Mouse (Mus musculus): ENCODE results near the gene C2cd3. TPM values are rescaled to one million over a fixed set of nuclear protein-coding genes. Genes with fewer than 3 reads are reported as not detected.
A peak's percentile ranks its signal among the peaks of the same experiment; 100 is the strongest.

Gene C2cd3
- 10 to 100 TPM; 16.9 to 18.2 TPM for total RNA-seq (2021)
- long read RNA-seq, experiment 1, full-length matches to known transcripts = 1 of 7 reads
- long read RNA-seq, experiment 1, partial matches to known transcripts = 6 of 7 reads
- long read RNA-seq, experiment 1, other reads (novel, unspliced or antisense) = 0 of 7 reads
- long read RNA-seq, experiment 2, full-length matches to known transcripts = 1 of 4 reads
- long read RNA-seq, experiment 2, partial matches to known transcripts = 2 of 4 reads
- long read RNA-seq, experiment 2, other reads (novel, unspliced or antisense) = 1 of 4 reads

DNA sequence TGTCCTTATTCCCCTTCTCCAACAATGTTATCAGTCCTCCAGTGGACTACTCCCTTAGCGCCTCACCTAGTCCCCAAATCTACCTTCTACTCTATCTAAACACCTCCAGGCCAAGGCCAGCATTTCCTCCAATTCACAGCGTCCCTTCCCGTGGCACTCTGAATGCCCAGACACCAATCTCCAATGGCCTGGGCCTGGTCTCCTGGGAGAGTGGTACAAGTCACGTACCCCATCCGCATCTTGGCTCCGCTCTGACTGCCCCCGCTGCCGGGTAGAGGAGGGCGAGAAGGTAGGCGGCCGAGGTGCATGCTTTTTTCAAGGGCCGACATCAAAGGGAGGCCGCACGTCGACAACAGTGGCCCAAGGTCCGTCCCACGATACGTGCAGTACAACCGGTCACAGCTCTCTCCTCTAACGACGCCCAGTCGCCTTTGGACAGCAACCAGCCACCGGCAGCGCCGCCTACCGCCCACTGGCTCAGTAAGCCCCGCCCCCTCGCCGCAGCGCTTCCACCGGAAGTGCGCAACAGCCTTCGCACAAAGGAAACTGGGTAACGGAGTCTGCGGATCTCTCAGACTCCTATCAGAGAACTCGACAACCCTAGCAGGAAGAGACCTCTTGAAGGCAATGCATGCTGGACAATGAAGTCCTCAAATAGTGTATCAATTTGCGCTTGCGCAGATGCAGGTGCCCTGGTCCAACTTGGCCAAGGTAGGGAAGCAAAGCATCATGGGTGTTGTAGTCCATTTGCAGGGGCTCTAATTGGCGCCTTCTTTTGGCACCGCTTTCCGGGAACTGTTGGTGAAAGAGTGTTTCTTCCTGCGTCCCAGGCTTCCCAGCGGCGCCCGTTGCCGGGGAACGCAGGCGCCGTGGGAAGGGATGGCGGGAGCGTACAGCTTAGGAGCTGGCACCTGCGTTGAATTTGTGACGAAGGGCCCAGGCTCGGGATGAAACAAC is at the start of gene C2cd3, which contains the start of gene Ppme1:
Gene C2cd3, plus strand, starts transcription at position 739 of the 957 bp plus-strand sequence.
Gene Ppme1, minus strand, starts transcription at position 813 of the 957 bp plus-strand sequence.
- intact Hi-C loops (cut with DNase I) = no loop called here
- DNase-seq (ENCODE audit: low spot score in 2 of 2) = peak; percentile 99 to 100

DNA sequence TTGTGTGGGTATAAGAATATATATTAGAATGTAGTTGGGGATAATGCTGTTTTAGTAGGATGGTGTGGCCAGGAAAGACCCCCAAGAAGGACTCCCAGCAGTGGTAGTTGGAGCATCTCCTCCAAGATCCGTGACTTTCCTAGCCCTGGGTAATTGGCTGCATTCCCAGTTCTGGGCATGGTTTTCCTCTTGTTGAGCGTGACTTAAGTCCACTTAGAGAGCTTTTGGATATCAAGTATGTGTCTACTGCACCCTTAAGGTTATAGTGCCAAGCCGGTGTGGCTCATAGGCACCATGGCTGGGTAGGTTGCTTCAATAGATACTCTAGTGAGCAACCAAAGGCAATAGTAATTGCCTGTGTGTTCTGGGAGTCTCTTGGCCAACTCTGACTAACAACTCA is 48.3 kb upstream of the C2cd3 start:
- intact Hi-C loops (cut with DNase I) = no loop called here
- no peak for DNase-seq (ENCODE audit: low spot score in 2 of 2)

DNA sequence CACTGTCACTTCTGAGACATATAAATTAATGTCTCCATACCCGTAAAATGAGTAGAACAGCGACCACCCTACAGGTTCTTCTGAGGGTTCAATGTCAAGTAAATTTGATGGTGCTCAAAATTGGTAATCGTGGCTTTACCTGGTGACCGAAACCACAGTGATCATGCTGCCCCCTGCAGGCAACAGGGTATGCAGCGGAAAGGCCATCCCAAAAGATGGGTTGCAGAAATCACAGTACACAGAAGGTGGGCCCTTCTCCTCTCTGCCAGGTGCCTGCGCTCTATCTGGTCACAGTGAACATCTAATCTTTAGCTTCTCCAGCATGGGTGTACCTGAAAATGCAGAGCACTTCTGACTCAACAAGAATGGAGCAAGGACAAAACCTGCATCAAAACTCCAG is 46.6 kb upstream of the C2cd3 start:
- peak; percentile 60 to 63 for DNase-seq (ENCODE audit: low spot score in 2 of 2)
- intact Hi-C loops (cut with DNase I) = loop anchor here (1.0 kb wide), 1 partner anchor 46 kb away; no protein-coding TSS in a partner anchor

DNA sequence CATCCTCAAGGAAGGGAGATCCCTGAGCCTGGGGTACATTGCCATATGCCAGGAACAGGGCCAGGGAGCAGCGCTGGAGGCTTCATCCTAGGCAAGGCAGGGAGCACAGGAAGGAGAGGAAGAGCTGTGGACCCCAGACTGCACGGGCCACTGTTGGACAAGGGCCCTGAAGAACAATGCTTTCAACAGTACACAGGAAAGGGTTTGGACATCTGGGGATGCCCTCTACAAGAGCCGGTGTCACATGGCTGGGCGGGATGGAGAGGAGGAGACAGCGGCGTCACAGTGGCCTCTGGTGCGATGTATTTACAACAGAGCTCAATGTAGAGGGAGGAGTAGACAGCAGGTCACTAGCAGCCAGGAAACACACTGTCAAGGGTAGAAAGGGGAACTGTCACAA is 44.5 kb upstream of the C2cd3 start:
- intact Hi-C loops (cut with DNase I) = no loop called here
- no peak for DNase-seq (ENCODE audit: low spot score in 2 of 2)

DNA sequence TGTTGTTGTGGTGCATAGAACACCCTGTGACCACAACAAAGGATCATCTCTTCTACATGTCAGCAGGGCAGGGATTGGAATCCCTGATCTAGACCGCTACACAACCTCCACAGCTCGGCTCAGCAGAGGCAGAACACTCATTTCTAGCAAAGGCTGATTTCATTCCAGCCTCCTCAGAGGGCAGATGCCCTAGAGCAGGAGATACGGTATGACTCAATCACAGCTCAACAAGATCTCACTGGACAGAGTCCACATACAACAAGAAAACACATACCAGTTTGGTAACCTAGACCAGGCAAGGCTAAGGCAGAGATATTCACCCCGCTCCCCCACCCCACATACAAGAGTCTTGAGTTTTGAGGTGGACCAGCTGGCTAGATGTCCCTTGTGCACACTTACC is 43.4 kb upstream of the C2cd3 start:
- DNase-seq (ENCODE audit: low spot score in 2 of 2) = no peak
- intact Hi-C loops (cut with DNase I) = no loop called here

DNA sequence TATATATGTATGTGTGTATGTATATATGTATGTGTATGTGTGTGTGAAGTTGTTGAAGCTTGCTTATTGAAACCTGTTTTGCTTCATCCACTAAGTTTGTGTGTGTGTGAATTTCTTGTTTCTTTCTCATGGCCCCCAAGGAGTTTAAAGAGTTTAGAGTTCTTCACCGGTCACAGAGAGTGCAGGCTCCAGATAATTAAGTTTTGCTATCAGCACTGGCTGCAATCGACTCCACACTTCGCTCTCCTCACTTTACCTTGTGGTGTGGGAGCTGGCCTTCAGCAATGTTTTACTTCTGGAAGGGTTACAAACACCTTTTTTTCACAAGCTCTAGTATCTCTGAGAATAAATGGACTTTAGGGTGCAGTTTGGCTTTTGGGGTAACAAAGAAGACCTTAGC is 40.8 kb upstream of the C2cd3 start:
- no peak for DNase-seq (ENCODE audit: low spot score in 2 of 2)
- intact Hi-C loops (cut with DNase I) = no loop called here

DNA sequence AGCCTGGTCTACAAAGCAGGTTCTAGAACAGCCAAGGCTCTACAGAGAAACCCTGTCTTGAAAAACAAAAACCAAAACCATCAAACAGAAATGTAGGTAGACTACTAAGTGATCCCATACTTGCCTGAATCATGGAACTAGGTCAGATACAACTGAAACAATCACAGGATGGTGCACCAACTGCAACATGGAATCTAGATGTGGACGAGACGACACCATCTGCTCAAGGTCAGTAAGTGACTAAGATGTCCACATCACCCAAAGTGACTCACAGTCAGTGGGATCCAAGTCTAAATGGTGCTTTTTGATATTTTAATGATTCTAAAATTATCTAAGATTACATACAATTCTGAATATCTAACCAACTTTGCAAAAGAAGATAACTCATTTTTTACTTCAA is 36.1 kb upstream of the C2cd3 start:
- no peak for DNase-seq (ENCODE audit: low spot score in 2 of 2)
- intact Hi-C loops (cut with DNase I) = no loop called here

DNA sequence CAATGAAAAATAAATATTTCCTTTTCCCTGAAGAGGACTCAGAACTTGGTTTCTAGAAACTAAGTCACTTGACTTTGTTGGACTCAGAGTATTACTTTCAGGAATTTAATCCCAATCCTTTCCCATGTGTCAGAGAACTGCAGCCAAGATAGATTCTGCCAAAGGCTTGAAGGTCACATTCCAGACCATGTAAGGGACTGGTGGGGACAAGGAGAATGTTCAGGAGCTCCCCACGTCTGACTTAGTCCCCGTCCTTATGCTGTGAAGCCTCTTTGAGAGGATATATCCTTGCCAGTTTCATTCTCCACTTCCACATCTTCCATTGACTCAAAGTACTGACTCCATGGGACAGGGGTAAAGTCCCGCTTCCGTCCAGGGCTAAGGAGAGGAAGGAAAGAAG is 17.0 kb upstream of the C2cd3 start:
- intact Hi-C loops (cut with DNase I) = no loop called here
- no peak for DNase-seq (ENCODE audit: low spot score in 2 of 2)

DNA sequence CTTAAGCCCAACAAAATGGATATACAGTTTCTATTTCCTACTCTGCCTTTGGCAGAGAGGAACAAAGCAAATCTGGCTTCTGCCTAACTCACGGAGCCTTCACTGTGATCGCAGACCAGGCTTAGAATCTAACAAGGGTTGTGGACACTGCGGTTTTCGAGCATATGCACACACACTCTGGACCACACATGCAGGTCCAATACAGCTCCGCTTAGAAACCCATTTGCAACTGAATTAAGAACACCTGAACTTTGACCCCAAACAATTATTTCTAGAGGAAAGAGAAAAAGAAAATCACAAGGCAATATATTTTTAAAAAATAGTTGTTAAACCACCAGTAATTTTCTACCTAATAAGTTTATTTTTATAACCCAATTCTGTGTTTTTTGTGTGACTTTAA is 15.7 kb upstream of the C2cd3 start:
- intact Hi-C loops (cut with DNase I) = no loop called here
- DNase-seq (ENCODE audit: low spot score in 2 of 2) = no peak

DNA sequence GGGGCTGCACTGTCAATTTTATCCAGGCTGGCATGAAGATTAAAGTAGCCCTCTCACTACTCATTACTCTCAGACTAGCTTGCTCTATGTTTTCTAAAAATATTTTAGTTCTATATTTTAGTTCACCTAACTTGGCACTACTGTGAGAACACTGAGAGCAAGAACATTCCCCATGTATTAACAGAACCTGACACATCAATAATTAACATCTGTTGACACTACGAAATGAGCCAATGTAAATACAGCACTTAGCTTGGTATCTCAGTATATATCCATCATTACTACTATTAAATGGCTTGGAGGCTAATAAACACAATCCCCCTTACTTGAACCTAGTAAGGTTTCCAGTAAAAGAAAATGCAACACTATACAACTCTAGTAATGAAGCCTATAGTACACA is 15.3 kb upstream of the C2cd3 start:
- intact Hi-C loops (cut with DNase I) = no loop called here
- DNase-seq (ENCODE audit: low spot score in 2 of 2) = no peak

DNA sequence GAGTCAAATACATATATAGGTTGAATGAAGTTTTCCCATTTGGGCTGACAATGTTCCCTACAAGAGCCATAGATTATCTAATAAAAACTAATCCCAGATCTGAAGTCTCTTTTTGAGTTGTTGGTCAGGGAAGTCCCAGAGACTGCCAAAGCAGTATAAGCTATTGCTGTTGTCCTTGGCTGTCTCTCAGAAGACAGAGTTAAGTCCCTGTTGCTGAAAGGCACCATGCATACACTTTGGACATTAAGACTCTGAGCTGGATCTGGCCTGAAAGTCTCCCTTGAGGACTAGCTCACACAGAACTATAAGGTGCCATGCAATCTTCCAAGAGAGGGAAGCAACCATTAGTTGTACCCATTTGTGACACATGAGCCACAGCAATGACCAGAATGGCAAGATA is 14.2 kb upstream of the C2cd3 start:
- no peak for DNase-seq (ENCODE audit: low spot score in 2 of 2)
- intact Hi-C loops (cut with DNase I) = no loop called here

DNA sequence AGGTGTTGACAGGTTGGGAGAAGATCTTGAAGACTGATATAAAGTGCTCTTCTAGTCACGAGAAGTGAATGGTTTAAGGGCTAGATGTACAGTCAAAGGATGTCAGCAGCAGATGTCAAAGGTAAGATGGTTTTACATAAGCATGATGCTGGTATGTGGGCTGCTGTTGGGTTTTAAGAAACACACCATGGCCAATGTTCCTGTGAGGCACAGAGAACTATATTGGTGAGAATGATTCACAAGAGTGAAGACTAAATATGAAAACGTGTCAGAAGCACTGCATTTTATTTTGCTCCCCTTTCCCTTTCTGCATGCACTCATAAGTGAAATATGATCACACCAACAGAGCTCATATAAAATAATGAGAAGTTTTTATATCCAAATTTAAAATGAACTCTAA is 8.9 kb upstream of the C2cd3 start:
- DNase-seq (ENCODE audit: low spot score in 2 of 2) = peak in 1 of 2 experiments; percentile 42
- intact Hi-C loops (cut with DNase I) = no loop called here

DNA sequence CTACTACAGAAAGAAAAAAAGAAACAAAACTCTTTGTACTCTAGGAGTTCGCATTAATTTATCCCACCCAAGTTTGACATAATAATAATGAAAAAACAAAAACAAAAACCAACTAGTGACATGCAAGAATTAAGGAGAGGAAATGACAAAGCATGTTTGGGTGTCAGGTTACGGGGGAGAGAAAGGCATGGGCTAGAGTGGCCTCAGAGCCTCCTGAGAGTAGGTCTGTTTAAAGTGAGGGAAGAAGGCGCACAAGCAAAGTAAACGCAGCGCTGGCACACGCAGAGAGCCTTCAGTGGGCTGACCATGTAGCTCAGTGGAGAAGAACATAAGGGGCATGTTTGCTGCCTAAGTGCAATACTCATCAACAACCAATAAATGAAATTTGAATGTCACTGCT is 7.1 kb upstream of the C2cd3 start:
- intact Hi-C loops (cut with DNase I) = no loop called here
- no peak for DNase-seq (ENCODE audit: low spot score in 2 of 2)

DNA sequence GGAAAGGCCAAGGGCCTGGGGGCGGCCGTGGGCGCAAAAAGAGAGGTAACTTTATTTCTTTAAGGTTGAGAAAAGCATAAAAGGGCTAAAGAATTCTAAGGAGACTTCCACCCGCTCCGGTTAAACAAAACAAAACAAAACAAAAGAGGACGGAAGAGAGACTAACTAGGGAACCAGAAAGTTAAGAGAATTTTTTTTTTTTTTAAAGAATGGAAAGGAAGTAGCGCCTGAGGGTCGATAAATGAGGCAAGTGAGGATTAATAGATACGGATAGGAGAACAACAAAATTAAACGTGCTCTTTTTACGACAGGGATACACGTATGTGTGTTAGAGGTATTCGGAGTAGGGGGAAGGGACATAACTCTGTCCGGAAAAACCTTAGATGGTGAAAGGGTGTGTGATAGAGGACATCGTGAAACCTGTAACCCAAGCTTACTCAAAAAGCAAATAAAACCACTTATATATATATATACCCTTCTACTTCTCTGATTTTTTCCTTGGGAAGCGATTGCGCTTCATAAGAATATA is 483 bp downstream of the C2cd3 start:
- intact Hi-C loops (cut with DNase I) = no loop called here
- DNase-seq (ENCODE audit: low spot score in 2 of 2) = no peak

DNA sequence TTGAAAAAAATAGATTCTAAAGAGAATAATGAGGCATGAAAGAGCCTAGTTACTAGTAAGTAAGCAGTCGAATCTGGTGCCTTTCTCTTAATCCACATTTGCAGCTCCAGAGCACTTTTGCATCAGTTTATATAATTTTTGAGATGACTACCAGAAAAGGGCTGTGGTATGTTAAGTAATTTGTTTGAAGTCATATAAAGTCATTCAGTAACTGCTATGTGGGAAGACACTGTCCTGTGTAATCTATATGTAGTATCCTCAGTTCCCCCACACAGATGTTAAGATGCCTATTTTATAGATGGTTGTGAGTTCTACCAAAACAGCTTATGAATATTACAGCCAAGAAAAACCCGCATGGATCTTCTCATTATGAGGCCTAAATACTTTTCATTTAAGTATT is 6.2 kb downstream of the C2cd3 start:
- intact Hi-C loops (cut with DNase I) = no loop called here
- no peak for DNase-seq (ENCODE audit: low spot score in 2 of 2)

DNA sequence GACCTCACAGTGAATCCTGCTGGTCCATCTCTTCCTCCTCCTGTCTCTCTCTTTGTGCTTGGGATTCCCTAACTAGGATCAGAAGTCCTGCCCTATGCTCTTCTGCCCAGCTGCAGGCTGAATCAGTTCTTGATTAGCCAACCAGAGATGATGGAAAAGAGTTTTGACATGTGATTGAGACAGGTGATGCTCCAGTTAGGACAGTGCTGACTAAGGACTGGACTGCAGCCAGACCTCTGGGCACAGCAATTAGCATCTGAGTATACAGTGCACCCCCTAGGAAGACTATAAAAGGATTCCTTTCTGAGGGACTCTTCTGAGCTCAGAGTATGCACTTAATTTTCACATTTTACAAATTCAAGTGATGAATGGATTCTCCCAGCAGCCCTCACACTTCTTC is 9.1 kb downstream of the C2cd3 start:
- intact Hi-C loops (cut with DNase I) = no loop called here
- DNase-seq (ENCODE audit: low spot score in 2 of 2) = no peak

DNA sequence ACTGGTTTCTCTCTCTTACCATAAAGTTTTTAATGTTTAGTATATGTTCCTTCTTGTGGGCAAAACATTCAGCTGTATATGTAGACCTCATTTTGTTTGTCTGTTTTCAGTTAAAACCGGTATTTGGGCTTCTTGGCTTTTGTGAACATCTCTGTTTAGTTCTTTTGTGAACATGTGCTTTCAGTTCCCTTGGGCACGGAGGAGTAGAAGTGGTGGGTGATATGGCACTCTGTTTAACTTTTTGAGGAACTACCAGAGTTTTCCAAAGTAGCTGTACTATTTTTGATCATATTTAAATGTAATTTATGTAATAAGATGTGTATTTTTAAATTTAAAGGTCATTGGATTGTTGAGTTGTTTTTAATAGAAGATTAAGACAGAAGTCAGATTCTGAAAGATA is 11.2 kb downstream of the C2cd3 start:
- intact Hi-C loops (cut with DNase I) = no loop called here
- DNase-seq (ENCODE audit: low spot score in 2 of 2) = no peak

DNA sequence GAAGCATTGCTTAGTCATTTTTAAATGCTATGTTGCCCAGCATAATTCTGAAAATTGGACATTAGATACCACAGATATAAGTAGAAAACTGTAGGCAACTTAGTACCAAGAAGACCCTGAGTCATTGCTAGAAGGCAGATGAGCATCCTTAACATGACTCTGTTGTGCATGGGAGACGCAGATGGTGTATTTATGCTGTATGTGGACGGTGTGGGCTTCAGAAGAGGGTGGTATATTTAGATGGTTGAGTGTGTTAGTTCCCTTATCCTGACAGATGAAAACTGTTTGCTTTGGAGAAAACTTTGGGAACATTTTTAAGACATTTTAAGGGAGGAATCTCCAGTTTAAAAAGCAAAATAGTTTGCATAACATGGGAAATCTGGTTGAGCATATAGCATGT is 16.1 kb downstream of the C2cd3 start:
- DNase-seq (ENCODE audit: low spot score in 2 of 2) = peak; percentile 19 to 64
- intact Hi-C loops (cut with DNase I) = no loop called here

DNA sequence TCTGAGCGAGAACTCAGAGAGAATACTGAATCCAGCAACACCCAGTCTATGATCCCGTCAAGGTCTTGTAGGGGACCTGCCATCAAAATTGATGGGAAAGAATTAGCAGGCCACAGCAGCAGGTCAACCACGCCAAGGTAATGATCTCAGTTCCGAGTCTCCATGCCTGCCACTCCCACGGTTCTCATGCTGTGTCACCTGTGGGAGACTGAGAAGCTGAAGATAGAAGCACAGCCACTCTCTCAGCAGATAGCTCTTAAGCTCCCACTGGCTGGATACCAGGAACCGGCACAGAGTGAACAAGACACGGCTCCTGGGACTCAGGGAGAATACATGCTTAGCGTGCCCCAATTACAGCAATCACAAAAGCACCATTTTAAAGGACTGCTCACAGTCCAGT is 18.1 kb downstream of the C2cd3 start:
- intact Hi-C loops (cut with DNase I) = no loop called here
- peak in 1 of 2 experiments; percentile 26 for DNase-seq (ENCODE audit: low spot score in 2 of 2)

DNA sequence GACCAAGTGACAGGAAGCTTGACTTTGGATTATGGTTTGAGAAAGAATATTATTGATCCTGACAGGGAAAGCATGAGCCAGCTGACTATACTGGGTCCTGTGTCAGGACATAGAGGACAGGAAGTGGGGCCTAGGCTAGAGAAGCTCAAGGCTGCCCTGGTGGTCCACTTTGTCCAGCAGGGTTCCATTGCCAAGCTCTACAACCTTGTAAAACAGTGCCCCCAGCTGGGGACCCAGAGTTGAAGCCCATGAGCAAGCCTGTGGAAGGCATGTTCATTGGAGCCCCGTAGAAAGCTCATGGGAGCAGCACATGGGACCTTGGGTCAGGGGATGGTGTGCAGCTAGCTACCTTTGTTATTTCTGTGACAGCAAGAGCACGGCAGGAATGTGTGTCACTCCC is 20.2 kb downstream of the C2cd3 start:
- no peak for DNase-seq (ENCODE audit: low spot score in 2 of 2)
- intact Hi-C loops (cut with DNase I) = no loop called here
